Mouse (Mus musculus) lung, adult 2 months (tissue): ENCODE data around the gene Gpr68.

Source experiments
- CTCF ChIP-seq: fragments of 200-500 bp; IDR thresholded peaks from 2 replicates; pipeline ENCODE4 v1.5.1; 2011; ENCODE audit warnings: mild to moderate bottlenecking, low read length, control low read depth; ENCODE audit not compliant: insufficient read depth
- POLR2A ChIP-seq: fragments of 200-500 bp; IDR thresholded peaks from 2 replicates; pipeline ENCODE4 v1.6.1; 2011; ENCODE audit warnings: low read depth, mild to moderate bottlenecking, control low read depth, low read length, borderline replicate concordance; ENCODE audit errors: extremely low read depth

- TF ChIP-seq CTCF = no peak
- no peak for TF ChIP-seq POLR2A
These were observed 36.2 kb downstream of the Gpr68 start for GRCm38 (mm10) chr12:100871841-100872240.
